Mouse (Mus musculus) monocyte, adult 5-6 weeks (primary cell): Measurements from ENCODE around the gene Nat8. TPM values are rescaled to one million over a fixed set of nuclear protein-coding genes. Genes with fewer than 3 reads are reported as not detected.

Experiments used
- total RNA-seq: library from RNA; stranded (forward); fragments of 200-1000, 200-491, 200-594 nt; gene quantifications from 3 replicates; pipeline ENCODE4 v1.2.3, GENCODE M21; 2017

Gene Nat8
- total RNA-seq, 1 experiment from 2014 or later = not detected

Other genes starting within 250 kb of the Nat8 start
- gene Alms1, start 244.6 kb downstream of the Nat8 start, total RNA-seq = 3.8 to 6.3 TPM (median 4.1 TPM) in 3 replicates
- not detected in 3 replicates for gene Nat8f7, start 118.9 kb downstream of the Nat8 start, total RNA-seq
- gene Nat8f3, start 66.3 kb downstream of the Nat8 start, total RNA-seq = not detected in 3 replicates
- not detected in 3 replicates for gene Nat8f6, start 11.1 kb downstream of the Nat8 start, total RNA-seq
- gene Nat8f5, start 11.1 kb downstream of the Nat8 start, total RNA-seq = not detected in 3 replicates
- gene Nat8f2, start 37.1 kb upstream of the Nat8 start, total RNA-seq = not detected in 3 replicates
- 2.5 to 3.9 TPM (median 2.5 TPM) in 3 replicates for gene Nat8f4, start 72.8 kb upstream of the Nat8 start, total RNA-seq
- 14.0 to 25.4 TPM (median 23.2 TPM) in 3 replicates for gene Tprkb, start 79.8 kb upstream of the Nat8 start, total RNA-seq
- 2.8 to 8.0 TPM (median 3.5 TPM) in 3 replicates for gene Nat8f1, start 83.6 kb upstream of the Nat8 start, total RNA-seq
- gene Dusp11, start 129.6 kb upstream of the Nat8 start, total RNA-seq = 75.8 to 124 TPM (median 81.0 TPM) in 3 replicates
- gene Figla, start 184.1 kb upstream of the Nat8 start, total RNA-seq = not detected in 3 replicates
- gene Add2, start 196.6 kb upstream of the Nat8 start, total RNA-seq = 0.11 to 0.29 TPM in 2 of 3 replicates, not detected in the other